10 mouse cellular contexts compared by ENCODE assay signal in genomic region chr2:129175636-129176035, GRCm38 (mm10). TPM values are rescaled to one million over a fixed set of nuclear protein-coding genes. Genes with fewer than 3 reads are reported as not detected.
DNase-seq lines count a peak whose midpoint lies in the region; ATAC-seq and TF ChIP-seq lines count a peak whose summit lies in the region.
"Had no signal": no experiment of that assay in that cellular context is flagged by ENCODE, and none has a peak within 500 bp of the region (broad histone marks: within the 10 kb centered on the region; RNA-seq: fewer than 3 reads in every experiment).

No protein-coding gene starts in this region.

- no peak overlapping the region for H3K4me3 ChIP-seq in heart, postnatal 0 days (ENCODE audit: low read depth, low read length)
- no peak overlapping the region for H3K4me3 ChIP-seq in heart, embryonic 12.5 days
- no peak overlapping the region for H3K4me3 ChIP-seq in bone marrow macrophage, adult 2 months (ENCODE audit: insufficient read depth, low read length)
- H3K4me3 ChIP-seq: forebrain, embryonic 10.5 days; hindbrain, embryonic 10.5 days had no signal

- no peak for TF ChIP-seq POLR2A in bone marrow macrophage, adult 2 months (IDR thresholded peaks at IDR 0.05; ENCODE audit: borderline replicate concordance, low read depth, low read length)

- peak; percentile 63; the same call in 1 of the 2 replicates for ATAC-seq in heart, postnatal 0 days (ENCODE audit: insufficient read depth, low read depth)
- no peak for ATAC-seq in heart, embryonic 12.5 days (ENCODE audit: insufficient number of reproducible peaks, low FRiP score)
- ATAC-seq in megakaryocyte, adult 5-6 weeks (ENCODE audit: poor library complexity, severe bottlenecking): peak; percentile 60

- H3K27ac ChIP-seq in heart, postnatal 0 days (ENCODE audit: low read depth): no peak overlapping the region
- H3K27ac ChIP-seq in heart, embryonic 12.5 days (ENCODE audit: poor library complexity, severe bottlenecking): no peak overlapping the region
- peak overlapping the region; percentile 47; the same call in 1 of the 2 replicates for H3K27ac ChIP-seq in bone marrow macrophage, adult 2 months (ENCODE audit: insufficient read depth, low read depth, low read length)
- H3K27ac ChIP-seq: forebrain, embryonic 10.5 days; hindbrain, embryonic 10.5 days had no signal

- DNase-seq in heart, postnatal 0 days (ENCODE audit: low spot score): peak; percentile 47
- peak; percentile 95 for DNase-seq in 416B (ENCODE audit: low read depth)
- no peak for DNase-seq in retina, postnatal 1 day
- DNase-seq in layer of hippocampus, adult 11-12 months (ENCODE audit: low spot score): no peak
- no peak for DNase-seq in cerebellum, adult 11 months

- H3K4me1 ChIP-seq in heart, postnatal 0 days (ENCODE audit: control insufficient read depth, insufficient read depth): no peaks in the 10 kb centered on the region
- no peaks in the 10 kb centered on the region for H3K4me1 ChIP-seq in heart, embryonic 12.5 days (replicated peaks)
- H3K4me1 ChIP-seq in bone marrow macrophage, adult 2 months (ENCODE audit: control insufficient read depth, insufficient read depth, low read length): peaks cover 24% of the 10 kb centered on the region

- H3K9me3 ChIP-seq in heart, postnatal 0 days (replicated peaks; ENCODE audit: control insufficient read depth, low read length): no peaks in the 10 kb centered on the region
- H3K9me3 ChIP-seq in heart, embryonic 12.5 days (replicated peaks): peaks cover 5% of the 10 kb centered on the region; the same call in 1 of the 2 replicates
- H3K9me3 ChIP-seq: forebrain, embryonic 10.5 days; hindbrain, embryonic 10.5 days had no signal

- H3K4me2 ChIP-seq in heart, postnatal 0 days (ENCODE audit: low read depth, low read length): no peak overlapping the region
- H3K4me2 ChIP-seq in heart, embryonic 12.5 days: no peak overlapping the region

- H3K36me3 ChIP-seq in heart, postnatal 0 days (replicated peaks; ENCODE audit: control insufficient read depth, insufficient read depth, low read length): no peaks in the 10 kb centered on the region
- H3K36me3 ChIP-seq in heart, embryonic 12.5 days: no peaks in the 10 kb centered on the region
- H3K36me3 ChIP-seq: forebrain, embryonic 10.5 days; hindbrain, embryonic 10.5 days had no signal

- TF ChIP-seq CTCF in heart, postnatal 0 days (IDR thresholded peaks at IDR 0.05; ENCODE audit: low read depth): no peak
- no peak for TF ChIP-seq CTCF in bone marrow macrophage, adult 2 months (IDR thresholded peaks at IDR 0.05; ENCODE audit: low read depth, low read length)

- H3K27me3 ChIP-seq in heart, postnatal 0 days (ENCODE audit: control insufficient read depth, insufficient read depth, low read length): no peaks in the 10 kb centered on the region
- no peaks in the 10 kb centered on the region for H3K27me3 ChIP-seq in heart, embryonic 12.5 days (replicated peaks)

- H3K9ac ChIP-seq in heart, postnatal 0 days (replicated peaks; ENCODE audit: low read depth, low read length): no peak overlapping the region
- H3K9ac ChIP-seq in heart, embryonic 12.5 days: no peak overlapping the region

- TF ChIP-seq EP300 in heart, postnatal 0 days (IDR thresholded peaks at IDR 0.05; ENCODE audit: low read depth): no peak

- WGBS in heart, postnatal 0 days: 52% methylated on average over 2 of the region's 2 CpGs
- WGBS in heart, embryonic 12.5 days: 39% methylated on average over 2 of the region's 2 CpGs

RNA-seq across cellular contexts. Expression of gene Slc20a1, which starts 22.9 kb away (rescaled TPM):
- total RNA-seq in heart, postnatal 0 days (2014; rRNA removed; ENCODE audit: low replicate concordance): 37.1 and 46.8 TPM in 2 replicates
- 7.0 and 8.7 TPM in 2 replicates for polyA plus RNA-seq in heart, postnatal 0 days (2015; fragmentation: Nextera tagmentation; extraction: Ambion mirVana)
- 45.8 and 47.5 TPM in 2 replicates for polyA plus RNA-seq in heart, embryonic 12.5 days (2016; fragmentation: Nextera tagmentation; extraction: Ambion mirVana)
- polyA plus RNA-seq in bone marrow macrophage, adult 2 months (2012; ENCODE audit: insufficient read depth, insufficient read length, missing spikeins): 29.5 and 32.1 TPM in 2 replicates
- total RNA-seq in megakaryocyte, adult 5-6 weeks (2015): 18.7 and 22.8 TPM in 2 replicates
- total RNA-seq in megakaryocyte, adult 5-6 weeks (2017): 52.4 and 70.8 TPM in 2 replicates

RNA-seq across cellular contexts. Expression of gene Chchd5, which starts 46.1 kb away (rescaled TPM):
- 9.9 and 19.4 TPM in 2 replicates for total RNA-seq in heart, postnatal 0 days (2014; rRNA removed; ENCODE audit: low replicate concordance)
- 17.6 and 19.9 TPM in 2 replicates for polyA plus RNA-seq in heart, postnatal 0 days (2015; fragmentation: Nextera tagmentation; extraction: Ambion mirVana)
- 16.6 and 16.9 TPM in 2 replicates for polyA plus RNA-seq in heart, embryonic 12.5 days (2016; fragmentation: Nextera tagmentation; extraction: Ambion mirVana)
- polyA plus RNA-seq in bone marrow macrophage, adult 2 months (2012; ENCODE audit: insufficient read depth, insufficient read length, missing spikeins): 15.3 and 20.0 TPM in 2 replicates
- total RNA-seq in megakaryocyte, adult 5-6 weeks (2015): 11.9 and 13.0 TPM in 2 replicates
- total RNA-seq in megakaryocyte, adult 5-6 weeks (2017): 9.4 and 11.9 TPM in 2 replicates

Comparison
In these comparisons a context has a peak if more than half of its experiments do, and no peak if none do; other contexts are left out.
1. DNase-seq: peak in heart, postnatal 0 days (single experiment) and 416B (single experiment); none in retina, postnatal 1 day (single experiment), layer of hippocampus, adult 11-12 months (single experiment) and cerebellum, adult 11 months (single experiment).